Mouse (Mus musculus): Measurements from ENCODE around the gene Taar8c.
"Not testable (repeated sequence)": the region's sequence is repeated elsewhere in the genome, so short reads cannot be mapped to it uniquely, and the experiment has no call there.

The Taar8c gene

GRCm38 (mm10) chr10:24101812-24102211, at the start of gene Taar8c:
Taar8c (minus strand) TSS chr10:24101912.
- DNase-seq (ENCODE audit: low spot score in 2 of 2) = not testable (repeated sequence)

- DNase-seq (ENCODE audit: low spot score in 2 of 2) = no peak
These were observed 48.4 kb upstream of the Taar8c start for GRCm38 (mm10) chr10:24150086-24150485.

- DNase-seq (ENCODE audit: low spot score in 2 of 2) = peak; percentile 79 to 92
These were observed 47.5 kb upstream of the Taar8c start, which contains the start of gene Stx7 for GRCm38 (mm10) chr10:24149135-24149781. Stx7 (plus strand) TSS chr10:24149302.

GRCm38 (mm10) chr10:24142735-24143134, 41.0 kb upstream of the Taar8c start:
- DNase-seq (ENCODE audit: low spot score in 2 of 2) = no peak

- no peak for DNase-seq (ENCODE audit: low spot score in 2 of 2)
These were observed 37.0 kb upstream of the Taar8c start for GRCm38 (mm10) chr10:24138623-24139261.

- DNase-seq (ENCODE audit: low spot score in 2 of 2) = no peak
These were observed 32.4 kb upstream of the Taar8c start for GRCm38 (mm10) chr10:24134071-24134645.

- DNase-seq (ENCODE audit: low spot score in 2 of 2) = no peak
These were observed 31.4 kb upstream of the Taar8c start for GRCm38 (mm10) chr10:24133132-24133531.

- no peak for DNase-seq (ENCODE audit: low spot score in 2 of 2)
These were observed 30.6 kb upstream of the Taar8c start for GRCm38 (mm10) chr10:24132273-24132672.

- peak in 1 of 2 experiments; percentile 70 for DNase-seq (ENCODE audit: low spot score in 2 of 2)
These were observed 29.9 kb upstream of the Taar8c start for GRCm38 (mm10) chr10:24131451-24132262.

GRCm38 (mm10) chr10:24111116-24111778, 9.5 kb upstream of the Taar8c start:
- peak in 1 of 2 experiments; percentile 19 for DNase-seq (ENCODE audit: low spot score in 2 of 2)

GRCm38 (mm10) chr10:24109434-24109833, 7.7 kb upstream of the Taar8c start, which contains the start of gene Taar9:
Taar9 (minus strand) TSS chr10:24109534.
- not testable (repeated sequence) for DNase-seq (ENCODE audit: low spot score in 2 of 2)

- DNase-seq (ENCODE audit: low spot score in 2 of 2) = no peak
These were observed 6.5 kb upstream of the Taar8c start for GRCm38 (mm10) chr10:24108236-24108635.

- DNase-seq (ENCODE audit: low spot score in 2 of 2) = no peak
These were observed 6.0 kb upstream of the Taar8c start for GRCm38 (mm10) chr10:24107747-24108146.

- DNase-seq (ENCODE audit: low spot score in 2 of 2) = not testable (repeated sequence)
These were observed 1.6 kb upstream of the Taar8c start for GRCm38 (mm10) chr10:24103299-24103698.

- not testable (repeated sequence) for DNase-seq (ENCODE audit: low spot score in 2 of 2)
These were observed 4.7 kb downstream of the Taar8c start for GRCm38 (mm10) chr10:24097010-24097409.

GRCm38 (mm10) chr10:24092194-24092593, 9.5 kb downstream of the Taar8c start, which contains the start of gene Taar8b:
Taar8b (minus strand) TSS chr10:24092294.
- no peak for DNase-seq (ENCODE audit: low spot score in 2 of 2)

- DNase-seq (ENCODE audit: low spot score in 2 of 2) = no peak
These were observed 14.5 kb downstream of the Taar8c start for GRCm38 (mm10) chr10:24087168-24087567.

- DNase-seq (ENCODE audit: low spot score in 2 of 2) = no peak
These were observed 15.2 kb downstream of the Taar8c start for GRCm38 (mm10) chr10:24086555-24086954.

- DNase-seq (ENCODE audit: low spot score in 2 of 2) = no peak
These were observed 15.8 kb downstream of the Taar8c start for GRCm38 (mm10) chr10:24085936-24086335.

GRCm38 (mm10) chr10:24080166-24080565, 21.5 kb downstream of the Taar8c start:
- peak in 1 of 2 experiments; percentile 45 for DNase-seq (ENCODE audit: low spot score in 2 of 2)

- DNase-seq (ENCODE audit: low spot score in 2 of 2) = not testable (repeated sequence)
These were observed 25.5 kb downstream of the Taar8c start, which contains the start of gene Taar8a for GRCm38 (mm10) chr10:24076200-24076599. Taar8a (plus strand) TSS chr10:24076500.
